Mouse (Mus musculus): ENCODE data around the gene Ppp1r13l. TPM values are rescaled to one million over a fixed set of nuclear protein-coding genes. Genes with fewer than 3 reads are reported as not detected.

The Ppp1r13l gene
- polyA plus RNA-seq, 1 experiment, result 49.5 TPM

GRCm38 (mm10) chr7:19326359-19326758 is 33.2 kb upstream of the Ppp1r13l start:
- H3K4me1 ChIP-seq (ENCODE audit: control insufficient read depth, insufficient read depth, low read length), result peaks cover 14% of the 10 kb centered on the region
- H3K27ac ChIP-seq (ENCODE audit: control insufficient read depth, insufficient read depth, low read depth, low read length), result no peak overlapping the region
- H3K36me3 ChIP-seq (ENCODE audit: control insufficient read depth, insufficient read depth, low read length), result no peaks in the 10 kb centered on the region
- TF ChIP-seq POLR2A (IDR thresholded peaks at IDR 0.05; ENCODE audit: control insufficient read depth, low read depth, low read length) (no peak), CTCF (IDR thresholded peaks at IDR 0.05; ENCODE audit: control insufficient read depth, insufficient read depth, insufficient replicate concordance, low read depth, low read length) (no peak)
- H3K27me3 ChIP-seq (ENCODE audit: control insufficient read depth, insufficient read depth, low read length), result no peaks in the 10 kb centered on the region; the same call in 1 of the 2 replicates
- H3K4me3 ChIP-seq (ENCODE audit: control insufficient read depth, low read depth, low read length), result peak overlapping the region; percentile 58

- no peaks in the 10 kb centered on the region for H3K36me3 ChIP-seq (ENCODE audit: control insufficient read depth, insufficient read depth, low read length)
- TF ChIP-seq POLR2A (IDR thresholded peaks at IDR 0.05; ENCODE audit: control insufficient read depth, low read depth, low read length), result 0 out of 2 replicates have a peak, but pooled peaks have one; percentile 24
- TF ChIP-seq CTCF (IDR thresholded peaks at IDR 0.05; ENCODE audit: control insufficient read depth, insufficient read depth, insufficient replicate concordance, low read depth, low read length), result no peak
- no peaks in the 10 kb centered on the region; the same call in 1 of the 2 replicates for H3K27me3 ChIP-seq (ENCODE audit: control insufficient read depth, insufficient read depth, low read length)
- H3K4me1 ChIP-seq (ENCODE audit: control insufficient read depth, insufficient read depth, low read length), result peaks cover 14% of the 10 kb centered on the region
- 0 out of 2 replicates have a peak overlapping the region, but pooled peaks have one; percentile 11 for H3K27ac ChIP-seq (ENCODE audit: control insufficient read depth, insufficient read depth, low read depth, low read length)
- peak overlapping the region; percentile 58 for H3K4me3 ChIP-seq (ENCODE audit: control insufficient read depth, low read depth, low read length)
These were observed 32.4 kb upstream of the Ppp1r13l start for GRCm38 (mm10) chr7:19327128-19327527.

GRCm38 (mm10) chr7:19327782-19328181 is 31.8 kb upstream of the Ppp1r13l start:
- Histone ChIP-seq H3K4me3 (ENCODE audit: control insufficient read depth, low read depth, low read length) (no peak overlapping the region), H3K27ac (ENCODE audit: control insufficient read depth, insufficient read depth, low read depth, low read length) (no peak overlapping the region), H3K27me3 (ENCODE audit: control insufficient read depth, insufficient read depth, low read length) (no peaks in the 10 kb centered on the region; the same call in 1 of the 2 replicates), H3K36me3 (ENCODE audit: control insufficient read depth, insufficient read depth, low read length) (no peaks in the 10 kb centered on the region), H3K4me1 (ENCODE audit: control insufficient read depth, insufficient read depth, low read length) (peaks cover 18% of the 10 kb centered on the region)
- TF ChIP-seq CTCF (IDR thresholded peaks at IDR 0.05; ENCODE audit: control insufficient read depth, insufficient read depth, insufficient replicate concordance, low read depth, low read length) (no peak), POLR2A (IDR thresholded peaks at IDR 0.05; ENCODE audit: control insufficient read depth, low read depth, low read length) (no peak)

GRCm38 (mm10) chr7:19328425-19328824 is 31.1 kb upstream of the Ppp1r13l start:
- H3K27ac ChIP-seq (ENCODE audit: control insufficient read depth, insufficient read depth, low read depth, low read length), result no peak overlapping the region
- TF ChIP-seq CTCF (IDR thresholded peaks at IDR 0.05; ENCODE audit: control insufficient read depth, insufficient read depth, insufficient replicate concordance, low read depth, low read length) (no peak), POLR2A (IDR thresholded peaks at IDR 0.05; ENCODE audit: control insufficient read depth, low read depth, low read length) (no peak)
- no peak overlapping the region for H3K4me3 ChIP-seq (ENCODE audit: control insufficient read depth, low read depth, low read length)
- H3K36me3 ChIP-seq (ENCODE audit: control insufficient read depth, insufficient read depth, low read length), result no peaks in the 10 kb centered on the region
- H3K4me1 ChIP-seq (ENCODE audit: control insufficient read depth, insufficient read depth, low read length), result peaks cover 23% of the 10 kb centered on the region
- H3K27me3 ChIP-seq (ENCODE audit: control insufficient read depth, insufficient read depth, low read length), result no peaks in the 10 kb centered on the region; the same call in 1 of the 2 replicates

GRCm38 (mm10) chr7:19331910-19332309 is 27.6 kb upstream of the Ppp1r13l start:
- TF ChIP-seq POLR2A (IDR thresholded peaks at IDR 0.05; ENCODE audit: control insufficient read depth, low read depth, low read length) (no peak), CTCF (IDR thresholded peaks at IDR 0.05; ENCODE audit: control insufficient read depth, insufficient read depth, insufficient replicate concordance, low read depth, low read length) (no peak)
- H3K4me3 ChIP-seq (ENCODE audit: control insufficient read depth, low read depth, low read length), result no peak overlapping the region
- peaks cover 18% of the 10 kb centered on the region for H3K4me1 ChIP-seq (ENCODE audit: control insufficient read depth, insufficient read depth, low read length)
- no peak overlapping the region for H3K27ac ChIP-seq (ENCODE audit: control insufficient read depth, insufficient read depth, low read depth, low read length)
- no peaks in the 10 kb centered on the region for H3K36me3 ChIP-seq (ENCODE audit: control insufficient read depth, insufficient read depth, low read length)
- no peaks in the 10 kb centered on the region; the same call in 1 of the 2 replicates for H3K27me3 ChIP-seq (ENCODE audit: control insufficient read depth, insufficient read depth, low read length)

GRCm38 (mm10) chr7:19332709-19333352 is 26.7 kb upstream of the Ppp1r13l start:
- no peak overlapping the region for H3K27ac ChIP-seq (ENCODE audit: control insufficient read depth, insufficient read depth, low read depth, low read length)
- H3K4me1 ChIP-seq (ENCODE audit: control insufficient read depth, insufficient read depth, low read length), result peaks cover 10% of the 10 kb centered on the region
- no peaks in the 10 kb centered on the region for H3K36me3 ChIP-seq (ENCODE audit: control insufficient read depth, insufficient read depth, low read length)
- H3K27me3 ChIP-seq (ENCODE audit: control insufficient read depth, insufficient read depth, low read length), result no peaks in the 10 kb centered on the region
- TF ChIP-seq POLR2A (IDR thresholded peaks at IDR 0.05; ENCODE audit: control insufficient read depth, low read depth, low read length) (peak; percentile 35; the same call in 1 of the 2 replicates), CTCF (IDR thresholded peaks at IDR 0.05; ENCODE audit: control insufficient read depth, insufficient read depth, insufficient replicate concordance, low read depth, low read length) (no peak)
- peak overlapping the region; percentile 67 for H3K4me3 ChIP-seq (ENCODE audit: control insufficient read depth, low read depth, low read length)

- no peak overlapping the region for H3K4me3 ChIP-seq (ENCODE audit: control insufficient read depth, low read depth, low read length)
- peaks cover 10% of the 10 kb centered on the region for H3K4me1 ChIP-seq (ENCODE audit: control insufficient read depth, insufficient read depth, low read length)
- TF ChIP-seq CTCF (IDR thresholded peaks at IDR 0.05; ENCODE audit: control insufficient read depth, insufficient read depth, insufficient replicate concordance, low read depth, low read length) (no peak), POLR2A (IDR thresholded peaks at IDR 0.05; ENCODE audit: control insufficient read depth, low read depth, low read length) (no peak)
- H3K27me3 ChIP-seq (ENCODE audit: control insufficient read depth, insufficient read depth, low read length), result no peaks in the 10 kb centered on the region
- H3K27ac ChIP-seq (ENCODE audit: control insufficient read depth, insufficient read depth, low read depth, low read length), result no peak overlapping the region
- no peaks in the 10 kb centered on the region for H3K36me3 ChIP-seq (ENCODE audit: control insufficient read depth, insufficient read depth, low read length)
These were observed 24.0 kb upstream of the Ppp1r13l start for GRCm38 (mm10) chr7:19335583-19335982.

All from testis, adult 2 months (tissue).